Mouse (Mus musculus): ENCODE data around the gene Ass1. TPM values are rescaled to one million over a fixed set of nuclear protein-coding genes. Genes with fewer than 3 reads are reported as not detected.

The Ass1 gene
- total and polyA plus RNA-seq, 3 experiments = not detected

- peaks cover 23% of the 10 kb centered on the region for H3K27me3 ChIP-seq (ENCODE audit: insufficient read depth, low read length)
- H3K4me1 ChIP-seq (ENCODE audit: insufficient read depth, low read depth, low read length) = no peaks in the 10 kb centered on the region
- H3K9me3 ChIP-seq (replicated peaks) = no peaks in the 10 kb centered on the region
- no peaks in the 10 kb centered on the region for H3K36me3 ChIP-seq (replicated peaks)
- ATAC-seq (ENCODE audit: extremely low read depth, insufficient number of reproducible peaks, low FRiP score, poor library complexity, severe bottlenecking) (no peak), DNase-seq (ENCODE audit: low spot score) (no peak)
- TF ChIP-seq GATA2 (IDR thresholded peaks at IDR 0.05; ENCODE audit: borderline replicate concordance, low read depth, low read length) = no peak
- no peak for TF ChIP-seq GATA1 (IDR thresholded peaks at IDR 0.05; ENCODE audit: borderline replicate concordance, low read length)
- TF ChIP-seq POLR2AphosphoS5 (IDR thresholded peaks at IDR 0.05; ENCODE audit: insufficient replicate concordance, low read depth, low read length) = no peak
- no peak for TF ChIP-seq CTCF (IDR thresholded peaks at IDR 0.05; ENCODE audit: low read depth, low read length)
- TF ChIP-seq TAL1 (conservative IDR thresholded peaks at IDR 0.05; ENCODE audit: low read depth, low read length) = no peak
- no peak overlapping the region for H3K4me3 ChIP-seq (ENCODE audit: low read depth, low read length)
These were observed 4.7 kb downstream of the Ass1 start for GRCm38 (mm10) chr2:31474686-31475085.

DNA sequence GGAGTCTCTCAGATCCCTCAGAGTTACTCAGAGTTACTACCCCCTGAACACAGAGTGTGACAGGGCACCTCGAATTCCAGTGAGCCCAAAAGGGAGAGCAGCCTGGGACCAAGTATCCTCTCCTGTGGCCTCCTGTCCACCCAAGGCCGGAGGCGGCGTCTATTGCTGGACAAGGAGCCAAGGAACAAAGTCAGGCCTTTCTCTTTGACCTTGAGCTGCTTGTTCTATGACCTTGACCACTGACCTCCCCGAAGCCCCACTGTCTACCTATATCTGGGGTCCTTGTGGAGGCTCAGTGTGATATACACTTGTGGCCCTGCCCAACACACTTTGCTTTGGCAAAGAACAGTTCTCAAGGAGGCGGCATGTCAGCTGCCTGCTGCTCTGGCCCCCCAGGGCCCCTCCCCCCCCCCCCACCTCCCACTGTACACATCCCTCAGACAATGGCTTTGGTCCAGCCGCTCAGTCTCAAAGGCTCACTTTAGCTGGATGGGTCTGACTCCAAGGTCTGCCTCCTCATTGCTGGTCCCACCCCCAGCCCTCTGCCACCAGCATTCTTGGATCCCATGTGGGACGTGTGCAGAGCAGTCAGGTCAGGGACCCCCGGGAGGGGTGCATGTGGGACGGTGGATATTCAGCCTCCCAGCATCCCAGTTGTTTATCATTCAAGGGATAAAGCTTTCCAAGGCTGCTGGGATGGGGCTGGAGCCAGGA is 6.3 kb downstream of the Ass1 start:
- no peak overlapping the region for H3K4me3 ChIP-seq (ENCODE audit: low read depth, low read length)
- DNase-seq (ENCODE audit: low spot score) (no peak), ATAC-seq (ENCODE audit: extremely low read depth, insufficient number of reproducible peaks, low FRiP score, poor library complexity, severe bottlenecking) (no peak)
- H3K9me3 ChIP-seq (replicated peaks) = no peaks in the 10 kb centered on the region
- peaks cover 12% of the 10 kb centered on the region for H3K27me3 ChIP-seq (ENCODE audit: insufficient read depth, low read length)
- H3K4me1 ChIP-seq (ENCODE audit: insufficient read depth, low read depth, low read length) = no peaks in the 10 kb centered on the region
- no peaks in the 10 kb centered on the region for H3K36me3 ChIP-seq (replicated peaks)
- TF ChIP-seq CTCF (IDR thresholded peaks at IDR 0.05; ENCODE audit: low read depth, low read length) (no peak), POLR2AphosphoS5 (IDR thresholded peaks at IDR 0.05; ENCODE audit: insufficient replicate concordance, low read depth, low read length) (no peak), GATA2 (IDR thresholded peaks at IDR 0.05; ENCODE audit: borderline replicate concordance, low read depth, low read length) (no peak), TAL1 (conservative IDR thresholded peaks at IDR 0.05; ENCODE audit: low read depth, low read length) (no peak), GATA1 (IDR thresholded peaks at IDR 0.05; ENCODE audit: borderline replicate concordance, low read length) (no peak)

DNA sequence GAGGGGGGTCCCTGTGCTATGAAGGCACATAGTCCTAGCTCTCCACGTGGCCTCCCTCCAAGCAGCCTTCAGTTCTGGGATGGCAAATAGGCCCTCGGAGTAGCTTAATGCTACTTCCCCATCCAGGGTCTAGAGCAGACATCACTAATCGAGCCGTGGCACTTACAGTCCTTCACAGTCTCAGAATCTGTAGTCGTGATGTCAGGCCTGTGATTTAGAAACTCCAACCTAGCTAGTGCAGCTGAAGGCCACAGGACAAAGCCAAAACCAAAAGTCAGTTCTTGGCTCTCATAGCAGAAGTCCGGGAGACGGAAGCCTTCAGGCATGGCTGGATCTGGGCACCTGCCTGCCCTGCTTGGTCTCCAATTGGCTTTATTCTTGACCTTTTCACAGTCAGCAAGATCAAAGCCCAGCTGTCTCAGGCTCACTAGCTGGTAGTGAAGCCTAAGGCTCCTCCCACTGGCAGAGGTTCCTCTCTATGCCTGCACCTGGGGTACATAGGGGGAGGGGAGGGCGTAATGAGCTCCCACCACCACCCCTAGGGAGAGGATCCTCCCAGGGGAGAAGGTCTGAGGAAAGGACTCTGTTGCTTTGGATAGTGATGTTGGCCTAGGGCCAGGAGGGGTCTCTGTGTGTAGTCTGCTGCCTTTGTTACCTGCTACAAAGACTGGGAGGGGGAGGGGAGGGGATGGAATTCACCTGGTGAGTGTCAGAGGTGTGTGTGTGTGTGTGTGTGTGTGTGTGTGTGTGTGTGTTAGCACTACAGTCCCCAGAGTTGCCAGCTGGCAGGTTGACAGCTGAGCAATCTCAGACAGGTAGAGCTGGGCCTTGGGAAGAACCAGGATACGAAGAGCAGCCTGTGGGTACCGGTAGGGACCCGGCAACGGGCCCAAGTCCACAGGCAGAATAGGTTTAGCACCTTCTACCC is 7.5 kb downstream of the Ass1 start:
- no peak overlapping the region for H3K4me3 ChIP-seq (ENCODE audit: low read depth, low read length)

GRCm38 (mm10) chr2:31482914-31483575 is 13.0 kb downstream of the Ass1 start:
- DNase-seq (ENCODE audit: low spot score) = peak; percentile 72
- no peaks in the 10 kb centered on the region for H3K36me3 ChIP-seq (replicated peaks)
- no peaks in the 10 kb centered on the region for H3K4me1 ChIP-seq (ENCODE audit: insufficient read depth, low read depth, low read length)
- no peaks in the 10 kb centered on the region for H3K9me3 ChIP-seq (replicated peaks)
- no peak overlapping the region for H3K4me3 ChIP-seq (ENCODE audit: low read depth, low read length)
- H3K27me3 ChIP-seq (ENCODE audit: insufficient read depth, low read length) = peaks cover 14% of the 10 kb centered on the region; the same call in 1 of the 2 replicates
- 0 out of 2 replicates have a peak, but pooled peaks have one; percentile 34 for ATAC-seq (ENCODE audit: extremely low read depth, insufficient number of reproducible peaks, low FRiP score, poor library complexity, severe bottlenecking)
- TF ChIP-seq CTCF (IDR thresholded peaks at IDR 0.05; ENCODE audit: low read depth, low read length) (peak; percentile 86), POLR2AphosphoS5 (IDR thresholded peaks at IDR 0.05; ENCODE audit: insufficient replicate concordance, low read depth, low read length) (no peak), GATA1 (IDR thresholded peaks at IDR 0.05; ENCODE audit: borderline replicate concordance, low read length) (no peak)

More for the DNA sequence above, 7.5 kb downstream of the Ass1 start:
- no peak for TF ChIP-seq TAL1 (conservative IDR thresholded peaks at IDR 0.05; ENCODE audit: low read depth, low read length)
- no peak for TF ChIP-seq CTCF (IDR thresholded peaks at IDR 0.05; ENCODE audit: low read depth, low read length)
- no peaks in the 10 kb centered on the region for H3K36me3 ChIP-seq (replicated peaks)
- ATAC-seq (ENCODE audit: extremely low read depth, insufficient number of reproducible peaks, low FRiP score, poor library complexity, severe bottlenecking) = no peak
- DNase-seq (ENCODE audit: low spot score) = no peak
- H3K27me3 ChIP-seq (ENCODE audit: insufficient read depth, low read length) = peaks cover 6% of the 10 kb centered on the region; the same call in 1 of the 2 replicates
- H3K4me1 ChIP-seq (ENCODE audit: insufficient read depth, low read depth, low read length) = no peaks in the 10 kb centered on the region
- H3K9me3 ChIP-seq (replicated peaks) = no peaks in the 10 kb centered on the region

- TF ChIP-seq POLR2AphosphoS5 (IDR thresholded peaks at IDR 0.05; ENCODE audit: insufficient replicate concordance, low read depth, low read length) (no peak), CTCF (IDR thresholded peaks at IDR 0.05; ENCODE audit: low read depth, low read length) (peak; percentile 61)
- Histone ChIP-seq H3K36me3 (replicated peaks) (no peaks in the 10 kb centered on the region), H3K4me3 (ENCODE audit: low read depth, low read length) (no peak overlapping the region), H3K4me1 (ENCODE audit: insufficient read depth, low read depth, low read length) (no peaks in the 10 kb centered on the region), H3K27me3 (ENCODE audit: insufficient read depth, low read length) (peaks cover 7% of the 10 kb centered on the region; the same call in 1 of the 2 replicates), H3K9me3 (replicated peaks) (no peaks in the 10 kb centered on the region)
- ATAC-seq (ENCODE audit: extremely low read depth, insufficient number of reproducible peaks, low FRiP score, poor library complexity, severe bottlenecking) (no peak), DNase-seq (ENCODE audit: low spot score) (peak; percentile 22)
These were observed 14.2 kb downstream of the Ass1 start for GRCm38 (mm10) chr2:31484187-31484586.

DNA sequence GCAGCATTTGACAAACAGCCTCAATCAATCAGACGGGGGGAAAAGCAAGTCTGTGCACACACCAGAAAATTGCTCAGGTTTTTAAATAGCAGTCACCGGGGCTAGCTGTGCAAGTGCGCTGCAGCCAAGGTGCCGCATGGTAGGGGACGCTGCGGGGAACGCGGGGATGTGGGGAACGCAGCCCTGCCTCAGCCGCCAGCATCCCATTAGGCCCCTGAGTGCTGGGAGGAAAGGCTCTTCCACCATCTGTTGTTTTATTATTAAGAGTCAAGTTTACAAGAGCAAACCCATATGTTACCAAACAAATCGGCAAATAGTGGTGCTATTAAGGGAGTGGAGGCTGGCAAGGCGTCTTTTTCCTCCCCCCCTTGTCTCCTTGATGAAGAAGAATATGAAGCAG is 19.2 kb downstream of the Ass1 start:
- Histone ChIP-seq H3K36me3 (replicated peaks) (no peaks in the 10 kb centered on the region), H3K27me3 (ENCODE audit: insufficient read depth, low read length) (peaks cover 6% of the 10 kb centered on the region; the same call in 1 of the 2 replicates), H3K4me3 (ENCODE audit: low read depth, low read length) (no peak overlapping the region), H3K4me1 (ENCODE audit: insufficient read depth, low read depth, low read length) (no peaks in the 10 kb centered on the region), H3K9me3 (replicated peaks) (no peaks in the 10 kb centered on the region)
- TF ChIP-seq GATA2 (IDR thresholded peaks at IDR 0.05; ENCODE audit: borderline replicate concordance, low read depth, low read length) = no peak
- TF ChIP-seq GATA1 (IDR thresholded peaks at IDR 0.05; ENCODE audit: borderline replicate concordance, low read length) = no peak
- no peak for TF ChIP-seq TAL1 (conservative IDR thresholded peaks at IDR 0.05; ENCODE audit: low read depth, low read length)
- TF ChIP-seq CTCF (IDR thresholded peaks at IDR 0.05; ENCODE audit: low read depth, low read length) = no peak
- no peak for TF ChIP-seq POLR2AphosphoS5 (IDR thresholded peaks at IDR 0.05; ENCODE audit: insufficient replicate concordance, low read depth, low read length)
- ATAC-seq (ENCODE audit: extremely low read depth, insufficient number of reproducible peaks, low FRiP score, poor library complexity, severe bottlenecking) (no peak), DNase-seq (ENCODE audit: low spot score) (no peak)
